Mouse (Mus musculus) frontal cortex, adult 2 months (tissue): ENCODE results near the gene Cdk5r2. TPM values are rescaled to one million over a fixed set of nuclear protein-coding genes. Genes with fewer than 3 reads are reported as not detected.
A peak's percentile ranks its signal among the peaks of the same experiment; 100 is the strongest.
"Not testable (repeated sequence)": the region's sequence is repeated elsewhere in the genome, so short reads cannot be mapped to it uniquely, and the experiment has no call there.

ENCODE experiments used
- DNase-seq, 2 experiments: peaks; one replicate each; pipeline ENCODE4 v3.0.0; 2022; ENCODE audit warnings: low spot score in 1 of 2; ENCODE audit errors: extremely low spot score in 1 of 2
- polyA plus RNA-seq: library from polyadenylated mRNA; depleted of rRNA; stranded (reverse); fragments of >200 nt; gene quantifications from 2 replicates; pipeline ENCODE4 v1.2.3, GENCODE M21; 2012; rRNA removed

Gene Cdk5r2
- 224 and 291 TPM in 2 replicates for polyA plus RNA-seq

GRCm38 (mm10) chr1:74854306-74855056 is at the start of gene Cdk5r2:
Cdk5r2 (plus strand) TSS chr1:74854934.
- peak; percentile 93 to 100 for DNase-seq

GRCm38 (mm10) chr1:74805340-74805835 is 49.3 kb upstream of the Cdk5r2 start:
- DNase-seq, result no peak

DNA sequence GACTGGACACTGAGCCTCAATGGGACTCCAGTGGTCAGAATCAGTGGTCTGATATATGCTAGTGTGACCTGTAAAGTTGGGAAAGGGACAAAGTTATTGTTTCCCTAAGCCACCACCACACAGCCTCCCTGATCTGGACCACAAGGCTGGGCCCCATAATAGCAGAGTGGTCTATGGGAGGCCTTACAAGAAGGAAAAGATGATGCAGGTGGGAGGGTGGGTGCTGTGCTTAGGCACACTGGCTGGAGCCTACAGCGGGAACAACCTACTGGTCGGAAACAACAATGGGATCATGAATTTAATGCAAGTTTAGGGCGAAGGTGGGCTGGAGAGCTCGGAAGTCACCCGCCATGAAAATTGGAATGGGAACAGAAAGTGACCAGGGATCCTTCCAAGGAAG is 48.9 kb upstream of the Cdk5r2 start:
- DNase-seq, result no peak

DNA sequence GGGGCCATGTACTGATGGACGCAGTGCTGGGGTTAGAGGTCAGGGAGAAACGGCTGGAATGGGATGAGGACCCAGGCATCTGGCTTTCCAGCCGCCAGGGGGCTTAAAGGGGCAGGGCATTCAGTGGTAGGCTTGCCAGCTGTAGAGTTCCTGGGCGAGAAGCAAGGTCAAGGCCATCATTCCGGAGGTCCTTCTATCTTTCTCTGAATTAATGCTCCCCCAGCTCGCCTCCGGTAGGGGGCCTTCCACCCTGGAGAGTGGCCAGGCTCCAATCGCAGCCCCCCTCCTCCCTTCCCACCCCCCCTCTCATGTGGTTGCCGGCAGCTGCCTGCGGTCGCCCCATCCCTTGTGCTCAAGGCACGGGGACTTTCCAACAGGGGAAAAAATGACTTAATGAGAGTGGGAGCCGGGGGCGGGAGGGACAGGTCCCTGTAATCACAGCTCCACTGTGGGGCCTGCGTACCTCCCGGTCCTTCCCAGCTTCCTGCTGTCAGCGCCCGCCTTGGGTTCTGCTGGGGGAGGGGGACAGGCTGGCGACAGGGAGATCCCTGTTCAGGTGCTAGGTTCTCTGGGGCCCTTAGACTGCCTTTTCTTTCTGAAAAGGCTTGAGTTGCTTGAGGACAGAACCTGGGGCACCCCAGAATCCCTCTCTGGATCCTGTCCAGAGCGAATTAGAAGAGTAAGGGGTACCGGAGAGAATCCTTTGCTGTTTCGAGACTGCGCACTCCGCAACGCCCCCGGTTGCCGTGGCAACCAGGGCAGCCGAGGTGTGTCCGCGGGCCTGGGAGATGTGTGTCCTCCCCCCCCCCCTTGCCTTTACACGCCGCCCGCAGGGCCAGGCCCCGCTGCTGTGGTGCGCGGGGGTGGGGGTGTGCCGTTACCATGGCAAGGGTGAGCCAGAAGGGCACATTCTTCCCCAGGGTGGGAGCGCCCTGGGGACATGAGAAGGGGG is 48.1 kb upstream of the Cdk5r2 start:
- peak in 1 of 2 experiments; percentile 75 for DNase-seq

GRCm38 (mm10) chr1:74807551-74808071 is 47.1 kb upstream of the Cdk5r2 start:
- DNase-seq, result no peak

DNA sequence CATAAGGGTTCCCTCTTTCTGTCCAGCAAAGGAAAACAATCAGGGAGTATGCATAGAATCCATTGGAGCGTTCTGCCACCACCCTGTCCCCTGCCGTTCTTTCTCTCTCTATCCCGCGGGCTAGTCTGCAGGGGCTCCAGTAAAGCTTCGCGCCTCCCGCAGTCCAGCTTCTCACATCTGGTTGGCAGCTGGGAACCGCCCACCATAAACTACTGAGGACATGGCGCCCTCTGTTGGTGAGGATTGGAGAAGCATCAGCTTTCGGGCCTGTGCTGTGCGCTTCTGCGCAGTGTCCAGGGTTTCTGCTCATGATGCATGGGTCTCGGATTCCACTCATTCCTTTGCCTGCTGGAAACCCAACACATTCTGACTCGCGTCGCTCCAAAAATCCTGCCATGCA is 46.7 kb upstream of the Cdk5r2 start:
- peak; percentile 86 to 97 for DNase-seq

GRCm38 (mm10) chr1:74809007-74809406 is 45.7 kb upstream of the Cdk5r2 start:
- DNase-seq, result no peak

GRCm38 (mm10) chr1:74814931-74815647 is 39.6 kb upstream of the Cdk5r2 start:
- no peak for DNase-seq

DNA sequence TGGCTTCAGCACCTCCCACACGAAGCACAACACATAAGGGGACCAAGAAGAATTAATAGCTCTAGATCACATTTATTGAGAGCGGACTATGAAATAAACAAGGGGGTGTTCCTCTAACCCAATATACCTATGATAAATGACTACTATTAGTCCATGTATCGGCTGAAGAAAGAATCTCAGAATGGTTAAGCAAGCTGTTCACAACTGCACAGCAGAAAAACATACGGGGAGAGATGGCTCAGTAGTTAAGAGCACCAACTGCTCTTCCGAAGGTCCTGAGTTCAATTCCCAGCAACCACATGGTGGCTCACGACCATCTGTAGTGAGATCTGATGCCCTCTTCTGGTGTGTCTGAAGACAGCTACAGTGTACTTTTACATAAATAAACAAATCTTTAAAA is 38.8 kb upstream of the Cdk5r2 start:
- DNase-seq, result not testable (repeated sequence)

DNA sequence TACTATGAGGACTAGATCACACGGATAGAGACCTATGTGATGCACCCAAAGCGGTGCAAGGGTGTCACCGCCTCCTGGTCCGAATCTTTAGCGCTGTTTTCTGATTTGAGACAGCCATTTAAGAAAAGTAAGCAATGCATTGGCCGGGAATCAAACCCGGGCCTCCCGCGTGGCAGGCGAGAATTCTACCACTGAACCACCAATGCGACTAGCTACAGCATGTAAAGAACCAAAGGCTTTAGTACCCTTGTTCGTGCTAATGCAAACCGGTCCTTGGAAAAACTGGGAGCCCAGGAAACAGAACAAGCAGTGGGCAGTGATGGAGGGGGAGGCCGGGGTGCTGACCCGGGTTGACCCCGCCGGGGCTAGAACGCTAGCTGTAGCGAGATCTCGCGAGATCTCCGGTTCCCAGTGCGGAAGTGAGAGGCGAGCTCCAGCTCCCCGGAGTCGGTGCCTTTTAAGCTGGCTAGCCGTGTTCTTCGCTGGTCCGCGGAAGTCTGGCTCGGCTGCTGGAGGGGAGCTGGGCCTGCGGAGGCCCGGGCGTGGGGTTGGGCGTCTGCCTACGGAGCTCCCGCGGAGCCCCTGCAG is 38.0 kb upstream of the Cdk5r2 start:
- DNase-seq, result peak; percentile 83 to 94

GRCm38 (mm10) chr1:74817219-74817618 is 37.5 kb upstream of the Cdk5r2 start:
- no peak for DNase-seq

DNA sequence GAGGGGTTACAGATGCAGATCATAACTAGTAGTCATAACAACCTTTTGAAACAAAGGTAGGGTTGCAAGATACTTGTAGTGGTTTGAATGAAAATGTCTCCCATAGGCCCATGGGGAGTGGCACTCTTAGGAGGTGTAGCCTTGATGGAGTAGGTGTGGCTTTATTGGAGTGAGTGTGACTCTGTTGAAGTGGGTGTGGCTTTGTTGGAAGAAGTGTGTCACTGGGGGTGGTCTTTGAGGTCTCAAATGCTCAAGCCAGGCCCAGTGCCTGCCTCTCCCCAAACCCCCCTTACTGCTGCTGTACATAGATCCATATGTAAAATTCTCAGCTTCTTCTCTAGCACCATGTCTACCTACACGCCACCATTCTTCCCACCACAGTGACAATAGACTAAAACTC is 36.2 kb upstream of the Cdk5r2 start:
- no peak for DNase-seq

- not testable (repeated sequence) for DNase-seq
These were observed 31.1 kb upstream of the Cdk5r2 start for GRCm38 (mm10) chr1:74823598-74823997.

- peak; percentile 77 to 81 for DNase-seq
These were observed 30.0 kb upstream of the Cdk5r2 start for GRCm38 (mm10) chr1:74824518-74825302.

DNA sequence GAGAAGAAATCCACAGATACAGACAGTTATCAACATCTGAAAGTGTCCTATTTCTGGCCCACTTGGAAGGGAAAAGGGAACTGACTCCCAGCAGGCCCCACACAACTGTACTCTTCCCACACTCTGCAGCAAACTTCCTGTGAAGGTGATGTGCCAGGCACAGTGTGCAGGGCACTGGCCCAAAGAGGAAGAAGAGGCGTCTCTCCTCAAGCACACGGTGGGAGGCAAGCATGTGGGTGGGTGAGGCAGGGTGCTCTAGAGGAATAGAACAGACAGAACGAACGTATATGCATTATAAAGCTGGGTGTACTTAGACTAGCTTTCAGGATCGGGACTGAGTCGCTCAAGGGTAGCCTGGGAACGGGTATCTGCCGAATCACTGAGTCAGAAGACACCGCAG is 24.7 kb upstream of the Cdk5r2 start:
- DNase-seq, result peak in 1 of 2 experiments; percentile 80

GRCm38 (mm10) chr1:74833255-74833654 is 21.5 kb upstream of the Cdk5r2 start:
- no peak for DNase-seq

DNA sequence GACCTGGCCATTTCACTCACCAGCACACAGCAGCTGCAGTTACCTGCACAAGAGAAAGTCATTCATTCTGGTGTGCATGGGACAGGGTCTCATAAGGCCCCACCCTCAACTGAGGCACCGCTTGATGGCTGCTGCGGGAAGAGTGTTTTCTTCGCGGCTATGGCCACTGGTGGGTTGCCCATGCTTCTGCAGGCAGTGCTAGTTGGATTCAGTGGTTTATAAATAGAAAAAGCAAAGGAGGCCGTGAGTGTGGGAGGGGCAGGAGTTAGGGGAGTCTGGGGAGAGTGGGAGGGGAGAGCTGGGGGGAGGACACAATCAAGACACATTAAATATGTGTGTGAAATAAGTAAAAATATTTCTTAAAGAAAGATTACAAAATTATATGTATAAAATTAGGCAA is 11.6 kb upstream of the Cdk5r2 start:
- no peak for DNase-seq

DNA sequence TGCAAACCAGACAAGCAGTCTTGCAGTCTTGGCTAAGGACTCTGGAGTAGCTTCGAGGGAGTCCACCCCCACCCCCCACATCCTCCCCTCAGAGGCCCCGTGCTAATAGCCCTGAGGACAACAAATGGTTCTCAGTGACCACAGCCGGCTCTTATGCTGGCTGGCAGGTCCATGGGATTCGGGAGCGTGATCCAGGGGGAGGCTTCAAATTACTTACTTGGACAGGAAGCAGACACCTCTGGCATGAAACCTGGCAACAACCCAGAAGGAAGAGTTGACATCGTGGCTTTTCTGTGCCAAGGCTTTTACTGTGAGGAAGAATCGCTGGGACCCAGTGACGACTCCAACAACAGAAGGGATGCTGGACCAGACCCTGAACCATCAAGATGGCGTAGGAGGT is 8.4 kb upstream of the Cdk5r2 start:
- DNase-seq, result no peak

DNA sequence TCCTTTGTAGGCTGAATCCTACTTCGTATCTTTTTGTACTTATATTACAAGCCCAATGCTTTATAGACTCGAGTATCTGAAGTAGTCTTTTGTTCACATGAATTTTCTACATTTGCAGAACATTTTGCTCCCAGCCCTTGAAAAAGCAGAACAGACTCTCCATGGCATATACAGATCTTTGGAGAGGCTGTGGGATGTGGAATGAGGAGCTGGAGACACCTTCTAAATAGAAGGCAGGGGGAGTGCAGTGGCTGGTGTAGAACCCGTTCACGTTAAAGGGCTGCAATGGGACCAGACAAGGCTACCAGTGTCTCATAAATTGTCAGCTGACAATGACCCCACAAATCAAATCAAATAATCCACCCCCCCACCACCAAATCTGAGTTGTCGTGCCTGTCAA is 5.8 kb upstream of the Cdk5r2 start:
- no peak for DNase-seq
